Mouse (Mus musculus): ENCODE data around the gene BC029722. TPM values are rescaled to one million over a fixed set of nuclear protein-coding genes. Genes with fewer than 3 reads are reported as not detected.

The BC029722 gene
- total RNA-seq, 2 experiments from 2014 or later = 52.8 to 60.0 TPM

DNA sequence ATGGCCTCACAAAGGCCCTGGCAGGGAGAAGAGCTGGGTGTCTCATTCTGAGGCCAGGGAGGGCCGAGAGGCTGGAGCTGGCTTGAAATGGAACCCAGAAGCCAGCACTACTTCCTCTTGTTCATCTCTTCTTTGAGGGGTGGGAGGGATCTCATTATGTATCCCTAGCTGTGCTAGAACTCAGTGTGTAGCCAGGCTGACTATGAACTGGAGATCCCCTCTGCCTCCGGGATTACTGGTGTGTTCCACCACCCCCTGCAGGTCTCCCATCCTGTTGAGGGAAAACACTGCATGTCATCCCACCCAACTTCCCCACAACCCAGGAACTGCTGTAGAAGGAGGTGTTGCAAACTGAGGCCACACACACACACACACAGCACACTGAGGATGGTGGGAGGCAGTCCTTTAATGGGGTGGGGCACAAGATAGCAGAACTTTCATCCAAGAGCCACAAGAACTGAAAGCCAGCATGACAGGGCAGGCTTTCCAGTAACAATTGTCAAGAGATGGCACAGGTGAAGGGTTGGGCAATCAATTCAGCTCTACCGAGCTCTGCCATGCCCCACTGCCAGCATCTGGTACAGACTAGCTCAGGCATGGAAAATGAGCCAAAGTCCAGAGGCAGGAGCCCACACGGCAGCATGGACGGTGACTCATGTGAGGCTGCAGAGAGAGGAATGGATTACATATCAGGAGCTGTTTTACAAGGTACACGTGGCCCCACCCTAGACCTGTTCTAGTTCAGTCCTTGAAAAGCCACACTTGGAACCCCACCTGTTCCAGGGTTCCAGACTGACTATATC lies 424 bp upstream of the BC029722 start:
- no peak for DNase-seq (ENCODE audit: extremely low spot score in 1 of 2, low spot score in 1 of 2)

GRCm38 (mm10) chr2:155818596-155819391 lies 432 bp downstream of the BC029722 start:
- DNase-seq (ENCODE audit: extremely low spot score in 1 of 2, low spot score in 1 of 2) = peak; percentile 86 to 89

GRCm38 (mm10) chr2:155817301-155818245 lies 1.7 kb downstream of the BC029722 start:
- DNase-seq (ENCODE audit: extremely low spot score in 1 of 2, low spot score in 1 of 2) = peak in 1 of 2 experiments; percentile 27

DNA sequence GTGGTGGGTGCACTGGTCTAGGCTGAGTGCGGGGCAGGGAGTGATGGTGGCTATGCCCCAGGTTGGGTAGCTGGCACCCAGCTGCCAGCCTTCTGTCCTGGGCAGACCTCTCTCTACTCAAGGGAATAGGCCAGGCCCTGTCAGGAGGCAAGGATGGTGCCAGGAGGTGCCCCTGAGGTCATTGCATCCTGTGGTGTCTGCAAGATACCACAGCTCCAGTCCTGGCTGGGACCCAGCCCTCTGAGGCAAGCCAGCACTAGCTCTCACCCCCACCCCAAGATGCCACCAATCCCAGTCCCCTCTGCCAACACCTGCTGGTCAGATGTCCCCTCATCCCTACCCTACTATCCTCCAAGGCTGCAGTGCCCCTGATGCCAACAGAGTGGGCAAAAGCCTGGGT lies 3.0 kb downstream of the BC029722 start:
- no peak for DNase-seq (ENCODE audit: extremely low spot score in 1 of 2, low spot score in 1 of 2)

- DNase-seq (ENCODE audit: extremely low spot score in 1 of 2, low spot score in 1 of 2) = no peak
Observed at GRCm38 (mm10) chr2:155814829-155815228, 4.4 kb downstream of the BC029722 start.

- no peak for DNase-seq (ENCODE audit: extremely low spot score in 1 of 2, low spot score in 1 of 2)
Observed at GRCm38 (mm10) chr2:155812637-155813036, 6.6 kb downstream of the BC029722 start.

DNA sequence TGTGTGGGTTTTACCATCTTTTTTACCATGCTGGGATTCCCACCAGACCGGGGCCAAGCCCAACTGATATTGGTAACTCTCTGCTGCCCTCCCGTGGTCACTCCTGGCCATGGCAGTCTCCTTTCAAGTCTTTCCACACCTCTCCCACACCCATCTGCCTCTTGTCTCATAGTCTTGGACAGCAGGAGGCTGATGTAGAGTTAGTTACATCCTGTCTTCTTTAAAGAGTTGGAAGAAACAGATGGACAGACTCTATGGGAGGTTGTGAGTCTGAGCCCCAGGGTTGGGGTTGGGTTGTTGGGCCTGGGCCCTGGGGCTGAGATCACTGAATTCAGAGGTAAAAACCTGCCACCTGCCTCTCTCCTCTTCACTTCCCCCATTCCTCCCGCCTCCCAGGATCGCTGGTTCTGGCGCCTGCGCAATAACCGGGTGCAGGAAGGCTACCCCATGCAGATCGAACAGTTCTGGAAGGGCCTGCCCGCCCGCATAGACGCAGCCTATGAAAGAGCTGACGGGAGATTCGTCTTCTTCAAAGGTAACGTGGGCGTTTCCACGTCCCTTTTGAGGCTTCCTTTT lies 7.3 kb downstream of the BC029722 start:
- peak; percentile 79 to 94 for DNase-seq (ENCODE audit: extremely low spot score in 1 of 2, low spot score in 1 of 2)

- DNase-seq (ENCODE audit: extremely low spot score in 1 of 2, low spot score in 1 of 2) = no peak
Observed at GRCm38 (mm10) chr2:155809620-155810019, 9.6 kb downstream of the BC029722 start.

DNA sequence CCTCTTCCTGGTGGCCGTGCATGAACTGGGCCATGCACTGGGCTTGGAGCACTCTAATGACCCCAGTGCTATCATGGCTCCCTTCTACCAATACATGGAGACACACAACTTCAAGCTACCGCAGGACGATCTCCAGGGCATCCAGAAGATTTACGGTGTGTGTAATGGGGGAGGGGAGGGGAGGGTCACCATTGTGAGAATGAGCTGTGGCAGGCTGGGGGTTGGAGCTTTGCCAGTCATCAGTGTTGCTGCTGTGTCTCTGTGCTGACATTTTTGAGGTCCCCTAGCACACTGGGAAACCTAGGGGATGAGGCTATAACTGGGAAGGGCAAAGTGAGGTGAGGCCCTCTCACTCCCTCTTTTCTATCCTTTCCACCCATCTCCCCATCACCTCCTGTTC lies 11.8 kb downstream of the BC029722 start:
- DNase-seq (ENCODE audit: extremely low spot score in 1 of 2, low spot score in 1 of 2) = no peak

GRCm38 (mm10) chr2:155806548-155806947 lies 12.7 kb downstream of the BC029722 start:
- DNase-seq (ENCODE audit: extremely low spot score in 1 of 2, low spot score in 1 of 2) = no peak

DNA sequence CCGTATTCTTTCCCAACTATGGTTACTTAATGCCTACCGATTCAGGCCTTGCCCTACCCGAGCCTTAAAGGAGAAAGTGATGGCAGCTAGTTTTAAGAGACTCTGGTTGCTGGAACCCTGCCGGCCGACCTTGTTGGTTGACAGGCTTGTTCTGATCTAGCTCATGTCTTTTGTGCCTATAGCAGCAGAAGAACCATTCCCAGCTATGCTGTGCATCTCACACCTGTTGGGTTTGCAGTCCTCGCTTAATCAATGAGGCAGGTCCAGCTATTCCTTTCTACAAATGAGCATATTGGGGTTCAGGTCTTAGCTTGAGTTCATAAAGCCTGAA lies 13.3 kb downstream of the BC029722 start:
- no peak for DNase-seq (ENCODE audit: extremely low spot score in 1 of 2, low spot score in 1 of 2)

DNA sequence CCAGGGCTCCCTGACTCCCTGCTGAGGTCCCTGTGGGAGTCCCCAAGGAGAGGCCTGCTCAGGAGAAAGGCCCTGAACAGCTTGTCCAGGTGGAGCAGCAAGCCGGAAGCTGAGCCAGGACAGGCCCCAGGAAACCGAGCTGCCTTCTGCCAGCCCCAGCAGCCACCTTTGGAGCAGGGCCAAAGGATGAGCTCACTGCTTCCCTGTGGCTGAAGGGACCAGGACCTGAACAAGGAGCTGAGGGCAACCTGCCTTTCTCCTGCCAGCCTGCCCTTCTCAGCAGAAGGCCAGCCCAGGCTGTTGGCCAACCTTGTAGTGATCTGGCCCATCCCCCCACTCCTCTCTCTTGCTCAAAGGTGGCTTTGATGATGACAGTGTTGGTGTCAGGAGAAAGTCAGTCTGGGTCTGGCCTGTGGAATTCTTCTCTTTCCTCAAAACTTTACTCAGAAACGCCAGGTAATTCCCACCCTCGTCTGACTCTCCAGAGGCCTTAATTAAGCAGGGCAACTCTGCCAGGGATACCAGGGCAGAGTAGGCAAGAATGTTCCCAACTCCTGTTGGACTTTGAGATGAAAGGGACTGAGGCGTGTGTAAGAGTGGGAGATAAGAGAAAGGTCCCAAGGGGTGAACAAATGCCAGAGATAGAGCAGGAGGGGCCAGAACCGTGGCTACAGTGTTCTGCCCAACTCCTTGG lies 13.8 kb downstream of the BC029722 start:
- DNase-seq (ENCODE audit: extremely low spot score in 1 of 2, low spot score in 1 of 2) = no peak

GRCm38 (mm10) chr2:155804053-155804452 lies 15.2 kb downstream of the BC029722 start:
- no peak for DNase-seq (ENCODE audit: extremely low spot score in 1 of 2, low spot score in 1 of 2)

DNA sequence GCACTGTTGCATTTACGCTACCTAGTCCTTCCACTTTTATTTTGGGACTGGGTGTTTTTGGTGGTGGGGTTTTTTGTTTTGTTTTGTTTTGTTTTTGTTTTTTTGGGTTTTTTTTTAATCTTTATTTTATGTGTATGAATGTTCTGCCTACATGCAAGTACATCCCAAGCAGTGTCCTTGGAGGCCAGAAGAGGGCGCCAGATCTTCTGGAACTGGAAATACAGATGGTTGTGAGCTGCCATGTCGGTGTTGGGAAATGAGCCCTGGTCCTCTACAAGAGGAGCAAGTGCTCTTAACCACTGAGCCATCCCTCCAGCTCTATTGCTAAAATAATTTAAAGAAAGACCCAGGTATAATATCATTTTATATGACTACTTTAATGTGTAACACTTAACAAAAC lies 16.5 kb downstream of the BC029722 start:
- no peak for DNase-seq (ENCODE audit: extremely low spot score in 1 of 2, low spot score in 1 of 2)

- no peak for DNase-seq (ENCODE audit: extremely low spot score in 1 of 2, low spot score in 1 of 2)
Observed at GRCm38 (mm10) chr2:155798613-155799012, 20.6 kb downstream of the BC029722 start.

- no peak for DNase-seq (ENCODE audit: extremely low spot score in 1 of 2, low spot score in 1 of 2)
Observed at GRCm38 (mm10) chr2:155794674-155795445, 24.4 kb downstream of the BC029722 start.

- no peak for DNase-seq (ENCODE audit: extremely low spot score in 1 of 2, low spot score in 1 of 2)
Observed at GRCm38 (mm10) chr2:155792899-155793298, 26.3 kb downstream of the BC029722 start.

- no peak for DNase-seq (ENCODE audit: extremely low spot score in 1 of 2, low spot score in 1 of 2)
Observed at GRCm38 (mm10) chr2:155787949-155788931, 31.0 kb downstream of the BC029722 start.

Data from layer of hippocampus, postnatal 25 days (tissue).